Mouse (Mus musculus) lung, adult 2 months (tissue): ENCODE data around the gene Zbtb20.

Experiments used
- CTCF ChIP-seq: fragments of 200-500 bp; IDR thresholded peaks from 2 replicates; pipeline ENCODE4 v1.5.1; 2011; ENCODE audit warnings: mild to moderate bottlenecking, low read length, control low read depth; ENCODE audit not compliant: insufficient read depth
- POLR2A ChIP-seq: fragments of 200-500 bp; IDR thresholded peaks from 2 replicates; pipeline ENCODE4 v1.6.1; 2011; ENCODE audit warnings: low read depth, mild to moderate bottlenecking, control low read depth, low read length, borderline replicate concordance; ENCODE audit errors: extremely low read depth

DNA sequence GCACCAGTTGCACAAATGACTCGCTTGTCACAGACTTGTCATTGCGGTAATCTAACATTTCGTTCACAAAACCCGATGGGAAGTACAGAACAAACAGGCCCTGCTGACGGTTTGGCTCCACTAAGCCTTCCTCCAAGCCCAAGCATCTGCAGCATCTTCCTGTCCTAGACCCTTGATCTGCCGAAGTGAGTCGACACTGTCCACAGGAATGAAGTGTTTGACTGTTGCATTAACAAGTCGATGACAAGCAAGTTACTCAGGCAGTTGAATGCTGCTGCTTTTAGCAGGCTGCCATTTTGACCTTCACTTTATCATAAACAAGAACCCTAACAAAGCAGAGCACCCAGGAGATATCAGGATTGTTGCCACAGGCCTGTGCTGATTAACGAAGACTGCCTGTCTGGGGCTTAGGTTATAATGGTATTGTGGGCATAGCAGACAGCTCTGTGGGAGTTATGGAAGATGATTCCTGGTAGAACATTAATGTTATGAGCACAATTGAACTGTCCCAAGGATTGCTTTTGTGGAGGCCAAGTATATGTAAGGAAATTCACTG is 518.4 kb downstream of the Zbtb20 start:
- no peak for TF ChIP-seq POLR2A
- TF ChIP-seq CTCF, result no peak
